Mouse (Mus musculus): ENCODE results near the gene Arrdc2. TPM values are rescaled to one million over a fixed set of nuclear protein-coding genes. Genes with fewer than 3 reads are reported as not detected.

Arrdc2 gene
- total RNA-seq, 2 experiments from 2014 or later: 8.0 to 29.1 TPM

DNA sequence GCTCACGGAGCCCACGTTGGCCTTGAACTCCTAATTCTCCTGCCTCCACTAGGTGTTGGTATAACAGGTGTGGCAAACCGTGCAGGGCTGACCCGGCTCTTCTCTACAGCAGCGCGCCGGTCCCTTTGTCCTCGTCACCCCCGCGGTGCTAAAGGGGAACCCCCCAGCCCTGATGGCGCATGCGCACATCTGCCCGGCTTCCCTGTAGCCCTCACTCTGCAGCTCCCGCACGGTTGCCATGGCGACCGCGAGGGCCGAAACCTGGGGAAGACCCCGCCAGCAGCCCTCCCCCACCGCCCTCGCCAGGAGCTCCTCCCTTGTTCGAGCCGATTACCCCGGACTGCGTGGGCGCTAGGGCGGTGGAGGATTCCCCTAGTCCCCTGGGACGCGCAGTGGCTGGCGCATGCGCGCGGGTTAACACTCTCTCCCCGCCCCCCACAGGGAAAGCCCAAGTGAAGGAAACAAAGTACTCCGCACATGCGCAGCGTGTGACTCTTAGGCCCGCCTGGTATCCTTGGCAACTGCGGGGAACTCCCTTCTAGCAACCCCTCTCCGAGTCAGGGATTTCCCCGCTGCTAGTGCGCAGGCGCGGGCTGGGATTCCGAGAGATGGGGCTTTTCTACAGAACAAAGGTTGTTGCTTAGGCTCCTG is 26.0 kb upstream of the Arrdc2 start:
- peak; percentile 62 for ATAC-seq (replicated peaks; ENCODE audit: low FRiP score, low TSS enrichment, poor library complexity, severe bottlenecking)

GRCm38 (mm10) chr8:70864712-70865221 is 25.2 kb upstream of the Arrdc2 start:
- ATAC-seq (replicated peaks; ENCODE audit: low FRiP score, low TSS enrichment, poor library complexity, severe bottlenecking): no peak

- ATAC-seq (replicated peaks; ENCODE audit: low FRiP score, low TSS enrichment, poor library complexity, severe bottlenecking): no peak
Measured at GRCm38 (mm10) chr8:70863956-70864711, 24.6 kb upstream of the Arrdc2 start.

DNA sequence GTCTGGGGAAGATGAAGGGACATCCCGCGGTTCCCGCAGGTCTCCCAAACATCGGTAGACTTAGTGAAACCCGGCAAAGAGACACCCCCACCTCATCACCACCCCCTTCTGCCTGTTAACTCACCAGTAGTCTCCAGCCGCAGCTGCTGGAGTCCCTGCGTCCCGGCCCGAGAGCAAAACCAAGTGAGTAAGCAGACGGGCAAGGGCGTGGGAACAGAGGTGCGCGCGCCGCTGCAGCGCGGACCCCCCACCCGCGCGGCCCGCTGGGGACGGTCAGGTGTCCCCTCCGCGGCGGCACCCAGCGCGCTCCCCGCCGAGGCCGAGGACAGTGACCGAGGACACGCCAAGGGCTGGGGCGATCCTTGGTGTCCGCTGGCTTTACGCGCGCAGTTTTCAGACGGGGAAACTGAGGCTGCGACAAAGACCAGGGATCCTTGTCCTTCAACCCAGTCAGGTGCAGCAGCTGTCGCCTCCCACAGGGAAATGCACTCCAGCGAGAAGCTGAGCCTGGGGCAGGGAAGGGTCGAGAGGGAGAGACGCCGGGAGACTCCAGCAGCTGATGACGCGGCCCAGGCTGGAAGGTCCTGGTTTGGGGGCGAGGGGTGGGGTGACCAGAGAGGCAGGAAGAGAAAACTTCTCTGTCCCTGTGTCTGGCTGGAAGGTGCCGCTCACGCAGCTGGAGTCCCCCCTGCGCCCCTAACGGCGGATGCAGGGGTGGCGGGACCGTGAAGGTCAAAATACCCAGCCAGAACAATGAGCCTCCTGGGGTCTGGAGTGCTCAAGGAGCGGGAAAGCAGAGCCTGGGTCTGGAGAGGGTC is 23.5 kb upstream of the Arrdc2 start, which contains the start of gene Kcnn1:
Gene Kcnn1, minus strand, starts transcription at position 435 of the 818 bp plus-strand sequence.
- ATAC-seq (replicated peaks; ENCODE audit: low FRiP score, low TSS enrichment, poor library complexity, severe bottlenecking): 0 out of 2 replicates have a peak, but pooled peaks have one; percentile 5

GRCm38 (mm10) chr8:70857516-70857915 is 18.0 kb upstream of the Arrdc2 start:
- ATAC-seq (replicated peaks; ENCODE audit: low FRiP score, low TSS enrichment, poor library complexity, severe bottlenecking): no peak

- ATAC-seq (replicated peaks; ENCODE audit: low FRiP score, low TSS enrichment, poor library complexity, severe bottlenecking): peak; percentile 66
Measured at GRCm38 (mm10) chr8:70856541-70857197, 17.1 kb upstream of the Arrdc2 start.

GRCm38 (mm10) chr8:70856028-70856427 is 16.5 kb upstream of the Arrdc2 start:
- no peak for ATAC-seq (replicated peaks; ENCODE audit: low FRiP score, low TSS enrichment, poor library complexity, severe bottlenecking)

GRCm38 (mm10) chr8:70853863-70854262 is 14.3 kb upstream of the Arrdc2 start:
- ATAC-seq (replicated peaks; ENCODE audit: low FRiP score, low TSS enrichment, poor library complexity, severe bottlenecking): no peak

DNA sequence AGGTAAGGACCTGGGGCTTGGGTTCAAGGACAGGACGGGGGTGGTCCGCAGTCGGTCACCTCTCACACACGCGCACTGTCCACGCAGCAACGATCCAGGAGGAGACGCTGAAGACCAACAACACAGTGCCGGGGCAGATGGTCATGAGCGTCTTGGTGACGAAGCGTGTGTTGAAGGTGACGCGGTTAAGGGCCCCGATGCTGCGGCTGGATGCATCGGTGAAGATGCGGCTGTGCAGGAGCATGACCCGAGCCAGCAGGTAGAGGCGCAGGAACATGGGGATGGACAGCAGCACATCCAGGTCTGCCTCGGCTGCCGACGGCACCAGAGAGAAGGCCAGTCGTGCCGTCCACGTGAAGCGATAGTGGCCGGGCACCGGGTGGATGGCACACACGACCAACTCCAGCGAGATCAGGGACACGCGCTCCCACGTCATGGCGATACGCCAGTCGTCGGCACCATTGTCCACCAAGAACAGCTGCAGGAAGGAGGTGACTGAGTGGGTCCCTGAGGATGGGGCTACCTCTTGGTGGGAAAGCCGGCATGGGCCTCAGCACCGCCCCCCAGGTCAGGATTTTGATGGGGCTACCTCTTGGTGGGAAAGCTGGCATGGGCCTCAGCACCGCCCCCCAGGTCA is 13.2 kb upstream of the Arrdc2 start:
- ATAC-seq (replicated peaks; ENCODE audit: low FRiP score, low TSS enrichment, poor library complexity, severe bottlenecking): no peak

DNA sequence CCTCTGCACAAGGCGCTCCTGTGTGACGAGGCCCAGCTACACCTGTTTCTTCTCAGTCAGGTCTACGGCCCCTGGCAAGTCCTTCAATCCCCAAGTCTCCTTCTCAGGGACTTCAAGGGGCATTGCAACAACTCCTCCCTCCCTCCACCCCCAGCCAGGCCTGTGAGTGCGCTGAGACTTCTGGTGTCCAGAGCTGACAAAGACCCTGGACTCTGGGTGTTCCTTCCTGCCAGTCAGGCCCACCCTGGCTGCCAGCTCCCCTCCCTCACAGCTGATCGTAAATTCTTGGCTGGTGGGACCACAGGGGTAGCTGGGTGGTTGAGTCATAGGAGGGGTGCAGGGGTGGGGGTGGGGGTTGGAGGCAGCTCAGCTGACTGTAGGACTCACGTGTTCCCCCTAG is 12.3 kb upstream of the Arrdc2 start:
- ATAC-seq (replicated peaks; ENCODE audit: low FRiP score, low TSS enrichment, poor library complexity, severe bottlenecking): no peak

DNA sequence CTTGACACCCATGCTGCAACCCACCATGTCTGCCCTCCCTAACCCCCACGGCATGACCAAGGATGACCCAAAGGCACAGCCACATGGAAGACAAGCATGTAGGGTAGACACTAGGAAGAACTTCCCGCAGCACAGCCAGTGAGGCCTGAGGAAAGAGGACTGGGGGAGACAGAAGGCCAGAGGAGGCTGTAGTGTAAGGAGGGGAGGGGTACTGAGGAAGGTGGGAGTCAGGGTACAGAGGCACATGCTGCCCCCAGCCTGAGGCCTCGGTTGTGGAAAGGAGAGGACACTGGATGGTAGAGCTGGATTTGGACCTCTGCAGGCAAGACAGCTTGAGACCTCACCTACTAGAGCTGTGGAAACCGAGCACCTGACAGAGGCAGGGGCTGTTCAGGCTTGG is 11.4 kb upstream of the Arrdc2 start:
- ATAC-seq (replicated peaks; ENCODE audit: low FRiP score, low TSS enrichment, poor library complexity, severe bottlenecking): no peak

- ATAC-seq (replicated peaks; ENCODE audit: low FRiP score, low TSS enrichment, poor library complexity, severe bottlenecking): no peak
Measured at GRCm38 (mm10) chr8:70850132-70850845, 10.8 kb upstream of the Arrdc2 start.

DNA sequence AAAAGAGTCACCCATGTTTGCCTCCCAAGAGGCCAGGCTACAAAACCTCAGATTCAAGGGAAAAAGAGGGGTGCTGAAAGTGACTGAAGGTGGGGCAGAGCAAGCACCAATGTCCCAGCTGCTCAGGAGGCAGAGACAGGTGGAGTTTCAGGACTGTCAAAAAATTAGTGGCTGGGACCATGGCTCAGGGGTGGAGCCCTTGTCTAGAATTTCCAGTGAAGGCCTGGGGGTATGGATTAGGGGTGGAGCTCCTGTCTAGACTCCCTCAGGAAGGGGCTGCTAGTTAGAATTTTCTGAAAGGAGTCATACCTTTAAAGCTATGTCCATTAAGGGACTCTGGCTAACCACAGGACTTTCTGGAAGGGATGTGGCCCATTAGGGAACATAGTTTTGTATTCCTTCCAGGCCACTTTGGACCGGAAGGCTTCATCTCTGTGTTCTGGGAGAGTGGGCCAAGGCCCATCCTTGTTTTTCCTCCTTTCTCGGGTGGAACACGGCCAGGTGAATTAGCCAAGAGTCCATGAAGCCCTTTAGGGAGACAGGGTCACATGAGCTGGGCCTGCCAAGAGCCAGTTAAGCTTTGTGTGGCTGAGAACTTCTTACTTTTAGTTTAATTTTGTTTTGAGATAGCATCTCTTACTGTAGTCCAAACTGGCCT is 9.9 kb upstream of the Arrdc2 start:
- ATAC-seq (replicated peaks; ENCODE audit: low FRiP score, low TSS enrichment, poor library complexity, severe bottlenecking): no peak

- ATAC-seq (replicated peaks; ENCODE audit: low FRiP score, low TSS enrichment, poor library complexity, severe bottlenecking): 0 out of 2 replicates have a peak, but pooled peaks have one; percentile 22
Measured at GRCm38 (mm10) chr8:70846371-70847154, 7.0 kb upstream of the Arrdc2 start.

DNA sequence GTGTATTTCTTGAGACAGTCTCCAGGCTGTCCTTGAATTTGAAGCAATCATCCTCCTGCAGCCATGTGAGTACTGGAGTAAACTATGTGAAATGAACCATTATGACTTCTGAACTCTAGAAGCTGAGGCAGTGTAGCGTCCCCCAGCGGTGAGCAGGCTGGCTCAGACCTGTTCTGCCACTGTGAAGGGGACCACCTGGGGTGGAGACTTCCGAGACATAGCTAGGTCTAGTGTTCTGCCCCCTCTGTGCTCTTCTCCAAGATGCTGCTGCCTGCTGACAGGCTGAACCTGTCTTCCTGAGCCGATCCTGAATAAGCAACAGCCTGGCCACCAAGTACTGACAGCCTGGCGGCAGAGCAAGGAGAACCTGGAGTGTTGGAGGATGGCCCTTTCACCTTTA is 5.6 kb upstream of the Arrdc2 start:
- no peak for ATAC-seq (replicated peaks; ENCODE audit: low FRiP score, low TSS enrichment, poor library complexity, severe bottlenecking)

- peak; percentile 32; the same call in 1 of the 2 replicates for ATAC-seq (replicated peaks; ENCODE audit: low FRiP score, low TSS enrichment, poor library complexity, severe bottlenecking)
Measured at GRCm38 (mm10) chr8:70844523-70844922, 5.0 kb upstream of the Arrdc2 start.

GRCm38 (mm10) chr8:70843941-70844340 is 4.4 kb upstream of the Arrdc2 start:
- ATAC-seq (replicated peaks; ENCODE audit: low FRiP score, low TSS enrichment, poor library complexity, severe bottlenecking): no peak
